Mouse (Mus musculus): ENCODE results near the gene Pdcd1lg2. TPM values are rescaled to one million over a fixed set of nuclear protein-coding genes. Genes with fewer than 3 reads are reported as not detected.
A peak's percentile ranks its signal among the peaks of the same experiment; 100 is the strongest.

The Pdcd1lg2 gene
- total RNA-seq (2017): 3.8 to 7.9 TPM (median 6.5 TPM) in 3 replicates

- ATAC-seq (replicated peaks; ENCODE audit: insufficient number of reproducible peaks, low FRiP score, low TSS enrichment, poor library complexity, severe bottlenecking): no peak
These were observed at the start of gene Pdcd1lg2 for GRCm38 (mm10) chr19:29410619-29411018. Gene Pdcd1lg2, plus strand, starts transcription at chr19:29410919.

- ATAC-seq (replicated peaks; ENCODE audit: insufficient number of reproducible peaks, low FRiP score, low TSS enrichment, poor library complexity, severe bottlenecking): peak; percentile 93
These were observed 49.1 kb upstream of the Pdcd1lg2 start for GRCm38 (mm10) chr19:29361468-29362130.

- ATAC-seq (replicated peaks; ENCODE audit: insufficient number of reproducible peaks, low FRiP score, low TSS enrichment, poor library complexity, severe bottlenecking): no peak
These were observed 48.4 kb upstream of the Pdcd1lg2 start for GRCm38 (mm10) chr19:29362173-29362930.

- no peak for ATAC-seq (replicated peaks; ENCODE audit: insufficient number of reproducible peaks, low FRiP score, low TSS enrichment, poor library complexity, severe bottlenecking)
These were observed 47.2 kb upstream of the Pdcd1lg2 start for GRCm38 (mm10) chr19:29363557-29363956.

- ATAC-seq (replicated peaks; ENCODE audit: insufficient number of reproducible peaks, low FRiP score, low TSS enrichment, poor library complexity, severe bottlenecking): no peak
These were observed 46.6 kb upstream of the Pdcd1lg2 start for GRCm38 (mm10) chr19:29364076-29364475.

- no peak for ATAC-seq (replicated peaks; ENCODE audit: insufficient number of reproducible peaks, low FRiP score, low TSS enrichment, poor library complexity, severe bottlenecking)
These were observed 45.6 kb upstream of the Pdcd1lg2 start for GRCm38 (mm10) chr19:29365105-29365504.

GRCm38 (mm10) chr19:29366226-29366968 lies 44.3 kb upstream of the Pdcd1lg2 start:
- ATAC-seq (replicated peaks; ENCODE audit: insufficient number of reproducible peaks, low FRiP score, low TSS enrichment, poor library complexity, severe bottlenecking): no peak

GRCm38 (mm10) chr19:29366969-29367622 lies 43.6 kb upstream of the Pdcd1lg2 start, which contains the start of the genes Plgrkt and Cd274:
Gene Plgrkt, minus strand, starts transcription at chr19:29367390.
Gene Cd274, plus strand, starts transcription at chr19:29367455.
- peak; percentile 83 for ATAC-seq (replicated peaks; ENCODE audit: insufficient number of reproducible peaks, low FRiP score, low TSS enrichment, poor library complexity, severe bottlenecking)

- ATAC-seq (replicated peaks; ENCODE audit: insufficient number of reproducible peaks, low FRiP score, low TSS enrichment, poor library complexity, severe bottlenecking): no peak
These were observed 42.7 kb upstream of the Pdcd1lg2 start for GRCm38 (mm10) chr19:29368041-29368440.

- no peak for ATAC-seq (replicated peaks; ENCODE audit: insufficient number of reproducible peaks, low FRiP score, low TSS enrichment, poor library complexity, severe bottlenecking)
These were observed 41.9 kb upstream of the Pdcd1lg2 start for GRCm38 (mm10) chr19:29368671-29369309.

- no peak for ATAC-seq (replicated peaks; ENCODE audit: insufficient number of reproducible peaks, low FRiP score, low TSS enrichment, poor library complexity, severe bottlenecking)
These were observed 40.6 kb upstream of the Pdcd1lg2 start for GRCm38 (mm10) chr19:29370112-29370511.

GRCm38 (mm10) chr19:29370545-29371283 lies 40.0 kb upstream of the Pdcd1lg2 start:
- no peak for ATAC-seq (replicated peaks; ENCODE audit: insufficient number of reproducible peaks, low FRiP score, low TSS enrichment, poor library complexity, severe bottlenecking)

GRCm38 (mm10) chr19:29371284-29372081 lies 39.2 kb upstream of the Pdcd1lg2 start:
- ATAC-seq (replicated peaks; ENCODE audit: insufficient number of reproducible peaks, low FRiP score, low TSS enrichment, poor library complexity, severe bottlenecking): no peak

GRCm38 (mm10) chr19:29372138-29372537 lies 38.6 kb upstream of the Pdcd1lg2 start:
- no peak for ATAC-seq (replicated peaks; ENCODE audit: insufficient number of reproducible peaks, low FRiP score, low TSS enrichment, poor library complexity, severe bottlenecking)

- ATAC-seq (replicated peaks; ENCODE audit: insufficient number of reproducible peaks, low FRiP score, low TSS enrichment, poor library complexity, severe bottlenecking): no peak
These were observed 38.1 kb upstream of the Pdcd1lg2 start for GRCm38 (mm10) chr19:29372621-29373020.

GRCm38 (mm10) chr19:29373438-29373837 lies 37.3 kb upstream of the Pdcd1lg2 start:
- no peak for ATAC-seq (replicated peaks; ENCODE audit: insufficient number of reproducible peaks, low FRiP score, low TSS enrichment, poor library complexity, severe bottlenecking)

GRCm38 (mm10) chr19:29374947-29375346 lies 35.8 kb upstream of the Pdcd1lg2 start:
- no peak for ATAC-seq (replicated peaks; ENCODE audit: insufficient number of reproducible peaks, low FRiP score, low TSS enrichment, poor library complexity, severe bottlenecking)

Data from monocyte, adult 5-6 weeks (primary cell).